Mouse (Mus musculus): Measurements from ENCODE around the gene Gm27021. TPM values are rescaled to one million over a fixed set of nuclear protein-coding genes. Genes with fewer than 3 reads are reported as not detected.
A peak's percentile ranks its signal among the peaks of the same experiment; 100 is the strongest.

Gene Gm27021
- polyA plus RNA-seq, 1 experiment from 2014 or later, result 0.38 TPM

DNA sequence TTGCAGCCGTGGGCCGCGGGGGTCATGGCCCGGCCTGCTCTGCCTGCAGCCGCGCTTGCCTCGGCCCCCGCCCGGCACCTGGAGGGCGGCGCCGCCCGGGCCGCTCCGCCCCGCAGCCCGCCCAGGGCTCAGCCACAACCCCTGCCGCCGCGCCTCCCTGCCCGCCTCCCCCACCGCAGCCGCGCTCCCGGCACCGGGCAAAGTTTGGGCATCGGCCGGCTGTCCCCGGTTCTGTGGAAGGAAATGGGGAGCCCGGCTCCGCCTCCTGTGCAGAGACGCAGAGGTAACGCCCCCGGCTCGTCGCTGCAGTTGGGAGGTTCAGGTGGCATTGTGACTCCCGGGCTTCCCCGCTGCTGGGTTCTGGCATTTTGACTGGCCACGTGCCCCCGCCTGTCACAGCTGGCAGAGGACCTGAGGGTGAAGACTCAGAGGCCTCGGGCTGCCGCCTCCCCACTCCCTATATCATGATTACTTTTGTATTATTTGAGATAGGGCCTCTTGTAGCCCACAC lies 33.5 kb downstream of the Gm27021 start:
- peaks cover 78% of the 10 kb centered on the region for H3K27me3 ChIP-seq
- no peak overlapping the region for H3K27ac ChIP-seq
- H3K9ac ChIP-seq, result peak overlapping the region; percentile 58
- DNase-seq (peak; percentile 19), ATAC-seq (ENCODE audit: low read depth) (peak; percentile 73)
- H3K4me3 ChIP-seq (replicated peaks), result peak overlapping the region; percentile 59
- no peaks in the 10 kb centered on the region for H3K9me3 ChIP-seq (replicated peaks)
- H3K4me1 ChIP-seq (replicated peaks), result peaks cover 14% of the 10 kb centered on the region
- peak overlapping the region; percentile 86 for H3K4me2 ChIP-seq
- under 1% methylated on average over 35 of the region's 42 CpGs for WGBS (ENCODE audit: insufficient replicate concordance)
- no peaks in the 10 kb centered on the region for H3K36me3 ChIP-seq

DNA sequence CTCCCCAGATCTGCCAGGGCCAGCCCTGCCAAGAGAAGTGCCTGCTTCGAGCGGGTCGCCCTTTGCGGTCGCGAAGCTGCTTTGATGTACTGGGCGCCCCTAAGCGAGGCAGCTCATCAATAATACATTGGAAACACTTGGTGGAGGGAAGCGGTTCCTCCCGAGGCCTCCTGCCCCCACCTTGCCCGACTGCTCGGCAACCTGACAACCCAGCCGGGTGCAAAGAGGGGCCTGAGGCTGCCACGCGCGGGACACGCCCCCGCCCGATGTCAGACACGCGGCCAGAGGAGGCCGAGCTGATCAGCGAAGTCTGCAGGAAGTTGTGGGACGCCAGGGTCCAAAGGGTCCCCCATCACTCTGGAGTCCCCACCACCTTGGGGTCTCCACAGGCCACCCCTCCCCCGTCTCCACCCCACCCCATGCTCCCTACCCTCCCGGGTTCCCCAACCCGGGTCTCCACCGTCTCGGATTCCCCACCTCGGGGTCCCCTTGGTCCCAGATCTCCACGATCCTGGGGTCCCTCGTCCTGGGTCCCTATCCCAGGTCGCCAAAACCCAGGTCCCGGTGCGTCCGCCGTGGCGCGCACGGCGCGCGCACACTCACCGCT lies 34.1 kb downstream of the Gm27021 start:
- DNase-seq (no peak), ATAC-seq (ENCODE audit: low read depth) (peak; percentile 35)
- H3K4me3 ChIP-seq (replicated peaks), result peak overlapping the region; percentile 59
- H3K9ac ChIP-seq, result peak overlapping the region; percentile 58
- no peaks in the 10 kb centered on the region for H3K36me3 ChIP-seq
- 4% methylated on average over 44 of the region's 44 CpGs for WGBS (ENCODE audit: insufficient replicate concordance)
- H3K27ac ChIP-seq, result no peak overlapping the region
- H3K4me1 ChIP-seq (replicated peaks), result peaks cover 14% of the 10 kb centered on the region
- H3K27me3 ChIP-seq, result peaks cover 78% of the 10 kb centered on the region
- no peaks in the 10 kb centered on the region for H3K9me3 ChIP-seq (replicated peaks)
- H3K4me2 ChIP-seq, result peak overlapping the region; percentile 86

DNA sequence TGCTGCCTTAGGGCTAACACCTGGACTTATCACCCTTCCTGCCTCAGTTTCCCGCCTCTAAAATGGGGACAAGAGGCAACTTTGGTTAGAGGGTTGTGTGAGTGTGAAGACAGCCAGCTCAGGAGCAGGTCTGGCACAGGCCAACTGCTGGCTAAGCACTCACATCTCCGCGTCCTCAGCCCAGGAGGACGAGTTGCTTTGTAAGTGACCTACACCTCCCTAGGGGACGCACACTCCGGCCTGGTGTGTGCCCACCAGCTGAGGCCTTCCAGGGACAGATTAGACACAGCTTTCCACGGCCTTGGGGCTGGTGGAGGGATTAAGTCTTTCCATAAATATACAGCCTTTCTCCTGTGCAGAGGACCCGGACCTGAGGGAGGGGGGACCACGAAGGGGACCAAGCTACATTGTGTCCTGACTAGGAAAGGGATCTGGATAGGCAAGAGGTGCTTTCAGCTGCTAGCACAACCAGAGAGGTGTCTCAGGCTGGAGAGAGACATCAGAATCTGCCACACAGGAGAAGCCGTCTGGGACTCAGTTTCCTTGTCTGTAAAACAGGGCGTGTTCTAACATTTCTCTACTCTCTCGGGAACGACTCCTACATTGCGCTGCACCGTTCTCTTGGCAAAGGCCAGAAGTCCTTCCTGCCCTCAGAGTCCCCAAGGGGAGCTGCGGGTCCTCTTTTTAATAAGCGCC lies 34.8 kb downstream of the Gm27021 start:
- Histone ChIP-seq H3K4me1 (replicated peaks) (peaks cover 14% of the 10 kb centered on the region), H3K4me3 (replicated peaks) (peak overlapping the region; percentile 59; the same call in 1 of the 2 replicates)
- DNase-seq, result no peak

GRCm38 (mm10) chr8:120631441-120632375 lies 36.2 kb downstream of the Gm27021 start:
- H3K36me3 ChIP-seq, result no peaks in the 10 kb centered on the region
- H3K27me3 ChIP-seq, result peaks cover 69% of the 10 kb centered on the region
- 76% methylated on average over 21 of the region's 21 CpGs for WGBS (ENCODE audit: insufficient replicate concordance)
- DNase-seq (no peak), ATAC-seq (ENCODE audit: low read depth) (no peak)
- no peak overlapping the region for H3K4me2 ChIP-seq
- no peak overlapping the region for H3K9ac ChIP-seq
- H3K4me3 ChIP-seq (replicated peaks), result no peak overlapping the region
- no peaks in the 10 kb centered on the region for H3K9me3 ChIP-seq (replicated peaks)
- peaks cover 14% of the 10 kb centered on the region for H3K4me1 ChIP-seq (replicated peaks)
- H3K27ac ChIP-seq, result no peak overlapping the region

More for the DNA sequence above, 34.8 kb downstream of the Gm27021 start:
- Histone ChIP-seq H3K36me3 (no peaks in the 10 kb centered on the region), H3K9me3 (replicated peaks) (no peaks in the 10 kb centered on the region), H3K27ac (no peak overlapping the region), H3K9ac (no peak overlapping the region), H3K27me3 (peaks cover 78% of the 10 kb centered on the region), H3K4me2 (peak overlapping the region; percentile 86)
- 42% methylated on average over 17 of the region's 17 CpGs for WGBS (ENCODE audit: insufficient replicate concordance)
- no peak for ATAC-seq (ENCODE audit: low read depth)

- no peak overlapping the region for H3K27ac ChIP-seq
- no peak overlapping the region for H3K9ac ChIP-seq
- H3K36me3 ChIP-seq, result no peaks in the 10 kb centered on the region
- H3K4me3 ChIP-seq (replicated peaks), result no peak overlapping the region
- H3K27me3 ChIP-seq, result peaks cover 60% of the 10 kb centered on the region
- WGBS (ENCODE audit: insufficient replicate concordance), result 33% methylated on average over 6 of the region's 6 CpGs
- peaks cover 14% of the 10 kb centered on the region for H3K4me1 ChIP-seq (replicated peaks)
- no peak for ATAC-seq (ENCODE audit: low read depth)
- no peak overlapping the region for H3K4me2 ChIP-seq
- no peaks in the 10 kb centered on the region for H3K9me3 ChIP-seq (replicated peaks)
- no peak for DNase-seq
Observed at GRCm38 (mm10) chr8:120630848-120631247, 37.0 kb downstream of the Gm27021 start.

DNA sequence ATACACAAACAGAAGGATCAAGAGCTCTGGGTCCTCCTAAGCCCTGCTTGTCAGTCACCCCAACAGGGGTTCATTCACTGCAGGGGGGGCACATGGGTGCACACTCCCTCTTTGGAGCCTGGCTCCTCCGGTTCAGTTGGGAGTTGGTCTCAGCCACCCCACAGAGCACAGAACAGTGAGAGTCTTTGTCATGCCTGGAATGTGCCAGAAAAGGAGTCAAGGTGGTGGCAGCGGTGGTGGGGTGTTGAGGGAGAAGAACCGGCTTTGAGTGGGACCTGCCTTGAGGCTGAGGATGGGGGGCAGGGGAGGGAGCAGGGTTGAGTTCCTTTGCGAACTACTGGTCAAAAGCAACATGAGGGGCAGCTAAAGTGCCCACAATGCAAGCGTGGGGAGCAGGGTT lies 37.8 kb downstream of the Gm27021 start:
- WGBS (ENCODE audit: insufficient replicate concordance), result 42% methylated on average over 5 of the region's 5 CpGs
- no peak overlapping the region for H3K4me3 ChIP-seq (replicated peaks)
- H3K4me2 ChIP-seq, result no peak overlapping the region
- H3K36me3 ChIP-seq, result no peaks in the 10 kb centered on the region
- peaks cover 52% of the 10 kb centered on the region for H3K27me3 ChIP-seq
- no peak overlapping the region for H3K27ac ChIP-seq
- no peak for DNase-seq
- H3K9ac ChIP-seq, result no peak overlapping the region
- peaks cover 14% of the 10 kb centered on the region for H3K4me1 ChIP-seq (replicated peaks)
- ATAC-seq (ENCODE audit: low read depth), result no peak
- H3K9me3 ChIP-seq (replicated peaks), result no peaks in the 10 kb centered on the region

- H3K9me3 ChIP-seq (replicated peaks), result no peaks in the 10 kb centered on the region
- H3K27ac ChIP-seq, result no peak overlapping the region
- H3K4me2 ChIP-seq, result no peak overlapping the region
- H3K9ac ChIP-seq, result no peak overlapping the region
- peaks cover 20% of the 10 kb centered on the region for H3K4me1 ChIP-seq (replicated peaks)
- ATAC-seq (ENCODE audit: low read depth) (no peak), DNase-seq (no peak)
- H3K4me3 ChIP-seq (replicated peaks), result no peak overlapping the region
- H3K27me3 ChIP-seq, result peaks cover 25% of the 10 kb centered on the region
- no peaks in the 10 kb centered on the region for H3K36me3 ChIP-seq
- WGBS (ENCODE audit: insufficient replicate concordance), result 74% methylated on average over 5 of the region's 5 CpGs
Observed at GRCm38 (mm10) chr8:120627298-120627697, 40.6 kb downstream of the Gm27021 start.

GRCm38 (mm10) chr8:120626461-120626860 lies 41.4 kb downstream of the Gm27021 start:
- no peak for ATAC-seq (ENCODE audit: low read depth)
- H3K36me3 ChIP-seq, result no peaks in the 10 kb centered on the region
- 63% methylated on average over 11 of the region's 11 CpGs for WGBS (ENCODE audit: insufficient replicate concordance)
- no peak overlapping the region for H3K4me2 ChIP-seq
- no peak overlapping the region for H3K27ac ChIP-seq
- no peak overlapping the region for H3K4me3 ChIP-seq (replicated peaks)
- H3K27me3 ChIP-seq, result peaks cover 17% of the 10 kb centered on the region; the same call in 1 of the 2 replicates
- DNase-seq, result no peak
- peaks cover 29% of the 10 kb centered on the region for H3K4me1 ChIP-seq (replicated peaks)
- H3K9ac ChIP-seq, result no peak overlapping the region
- no peaks in the 10 kb centered on the region for H3K9me3 ChIP-seq (replicated peaks)

DNA sequence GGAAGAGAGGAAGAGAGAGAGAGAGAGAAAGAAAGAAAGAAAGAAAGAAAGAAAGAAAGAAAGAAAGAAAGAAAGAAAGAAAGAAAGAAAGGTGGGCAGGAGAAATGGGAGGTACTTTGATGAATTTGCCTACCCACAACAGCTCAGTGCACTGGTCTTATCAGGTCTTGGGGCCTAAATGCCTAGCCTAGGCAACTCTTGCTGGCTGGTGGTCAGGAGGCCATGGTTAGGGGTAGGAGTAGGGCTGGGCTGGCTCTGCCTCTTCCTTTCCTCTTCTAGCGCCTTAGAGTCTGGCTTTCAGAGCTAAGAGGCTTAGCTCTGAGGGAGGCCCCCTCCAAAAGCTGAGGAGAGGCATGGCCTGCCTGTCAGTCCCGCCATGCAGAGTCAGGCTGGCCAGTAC lies 44.3 kb downstream of the Gm27021 start:
- peaks cover 49% of the 10 kb centered on the region for H3K4me1 ChIP-seq (replicated peaks)
- DNase-seq (no peak), ATAC-seq (ENCODE audit: low read depth) (peak; percentile 64)
- H3K4me2 ChIP-seq, result no peak overlapping the region
- H3K9me3 ChIP-seq (replicated peaks), result no peaks in the 10 kb centered on the region
- peak overlapping the region; percentile 48; the same call in 1 of the 2 replicates for H3K27ac ChIP-seq
- H3K27me3 ChIP-seq, result no peaks in the 10 kb centered on the region
- H3K4me3 ChIP-seq (replicated peaks), result no peak overlapping the region
- H3K9ac ChIP-seq, result peak overlapping the region; percentile 45; the same call in 1 of the 2 replicates
- no peaks in the 10 kb centered on the region for H3K36me3 ChIP-seq
- 28% methylated on average over 2 of the region's 2 CpGs for WGBS (ENCODE audit: insufficient replicate concordance)

DNA sequence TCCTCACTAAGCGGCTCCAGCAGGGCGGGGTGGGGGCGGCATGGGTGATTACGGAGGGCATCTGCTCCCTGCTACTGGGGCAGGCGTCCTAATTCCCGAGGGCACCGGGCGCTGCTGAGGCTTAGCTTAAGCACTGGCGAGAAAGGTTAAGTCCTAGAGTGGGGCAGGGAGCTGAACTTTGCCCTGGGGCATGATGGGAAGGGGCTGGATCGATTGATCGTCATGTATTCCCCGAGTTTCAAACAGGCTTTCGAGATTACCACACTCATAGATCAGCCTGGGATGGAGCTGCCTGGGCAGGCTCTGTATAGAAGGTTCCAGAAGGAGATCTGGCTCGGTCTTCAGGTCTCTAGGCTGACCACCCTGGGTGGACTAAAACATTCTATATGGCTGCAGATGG lies 45.7 kb downstream of the Gm27021 start:
- no peak overlapping the region for H3K9ac ChIP-seq
- DNase-seq (no peak), ATAC-seq (ENCODE audit: low read depth) (no peak)
- H3K27ac ChIP-seq, result no peak overlapping the region
- WGBS (ENCODE audit: insufficient replicate concordance), result 68% methylated on average over 14 of the region's 14 CpGs
- H3K27me3 ChIP-seq, result no peaks in the 10 kb centered on the region
- H3K4me2 ChIP-seq, result no peak overlapping the region
- no peak overlapping the region for H3K4me3 ChIP-seq (replicated peaks)
- no peaks in the 10 kb centered on the region for H3K36me3 ChIP-seq
- peaks cover 49% of the 10 kb centered on the region for H3K4me1 ChIP-seq (replicated peaks)
- no peaks in the 10 kb centered on the region for H3K9me3 ChIP-seq (replicated peaks)

DNA sequence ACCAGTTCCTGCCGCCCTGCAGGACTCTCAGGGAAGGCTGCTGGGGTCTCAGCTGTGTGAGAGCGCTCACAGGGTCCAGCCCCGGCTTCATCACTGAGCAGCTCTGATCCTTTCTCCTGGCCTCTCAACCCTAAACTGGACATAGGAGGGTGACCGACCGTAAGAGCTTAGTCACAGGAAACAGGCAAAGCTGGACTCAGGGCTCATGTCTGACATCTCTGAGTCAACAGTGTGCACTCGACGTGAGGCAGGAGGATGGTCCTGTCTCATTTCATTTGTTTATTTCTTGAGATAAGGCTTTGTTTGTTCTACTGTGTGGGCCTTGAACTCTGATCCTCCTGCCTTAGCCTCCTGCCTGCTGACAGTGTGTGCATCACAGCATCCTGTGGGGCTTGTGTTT lies 47.4 kb downstream of the Gm27021 start:
- Histone ChIP-seq H3K9ac (no peak overlapping the region), H3K36me3 (no peaks in the 10 kb centered on the region), H3K27ac (peak overlapping the region; percentile 62), H3K4me3 (replicated peaks) (no peak overlapping the region), H3K27me3 (no peaks in the 10 kb centered on the region), H3K4me1 (replicated peaks) (peaks cover 49% of the 10 kb centered on the region), H3K9me3 (replicated peaks) (no peaks in the 10 kb centered on the region), H3K4me2 (no peak overlapping the region)
- DNase-seq, result no peak
- no peak for ATAC-seq (ENCODE audit: low read depth)
- WGBS (ENCODE audit: insufficient replicate concordance), result 52% methylated on average over 7 of the region's 7 CpGs
